Mouse (Mus musculus) cerebellum, adult 18-20 months (tissue): Measurements from ENCODE around the gene Stat3.

Experiments used
- DNase-seq, 2 experiments: peaks; one replicate each; pipeline ENCODE4 v3.0.0; 2021

The Stat3 gene

GRCm38 (mm10) chr11:100963647-100964046 is 24.3 kb upstream of the Stat3 start:
- DNase-seq, result no peak

GRCm38 (mm10) chr11:100962371-100962911 is 23.1 kb upstream of the Stat3 start:
- DNase-seq, result no peak

- peak; percentile 64 to 74 for DNase-seq
Observed at GRCm38 (mm10) chr11:100960540-100960939, 21.2 kb upstream of the Stat3 start.

- DNase-seq, result no peak
Observed at GRCm38 (mm10) chr11:100959826-100960225, 20.5 kb upstream of the Stat3 start.

GRCm38 (mm10) chr11:100959464-100959810 is 20.1 kb upstream of the Stat3 start:
- peak; percentile 55 to 73 for DNase-seq

GRCm38 (mm10) chr11:100958613-100959463 is 19.5 kb upstream of the Stat3 start:
- peak in 1 of 2 experiments; percentile 29 for DNase-seq

- DNase-seq, result no peak
Observed at GRCm38 (mm10) chr11:100957915-100958469, 18.7 kb upstream of the Stat3 start.

GRCm38 (mm10) chr11:100957244-100957643 is 17.9 kb upstream of the Stat3 start:
- DNase-seq, result peak; percentile 92 to 95

GRCm38 (mm10) chr11:100949540-100949939 is 10.2 kb upstream of the Stat3 start:
- no peak for DNase-seq

- DNase-seq, result no peak
Observed at GRCm38 (mm10) chr11:100948317-100948716, 9.0 kb upstream of the Stat3 start.

GRCm38 (mm10) chr11:100947548-100947947 is 8.2 kb upstream of the Stat3 start:
- no peak for DNase-seq

- DNase-seq, result no peak
Observed at GRCm38 (mm10) chr11:100946862-100947261, 7.5 kb upstream of the Stat3 start.

- DNase-seq, result no peak
Observed at GRCm38 (mm10) chr11:100942388-100942787, 3.0 kb upstream of the Stat3 start.

GRCm38 (mm10) chr11:100938711-100939511 is 429 bp downstream of the Stat3 start:
- peak; percentile 34 to 43 for DNase-seq

- peak in 1 of 2 experiments; percentile 16 for DNase-seq
Observed at GRCm38 (mm10) chr11:100938112-100938511, 1.2 kb downstream of the Stat3 start.

- DNase-seq, result no peak
Observed at GRCm38 (mm10) chr11:100937295-100937694, 2.0 kb downstream of the Stat3 start.

GRCm38 (mm10) chr11:100935373-100936355 is 3.7 kb downstream of the Stat3 start:
- no peak for DNase-seq

GRCm38 (mm10) chr11:100931254-100931921 is 8.0 kb downstream of the Stat3 start:
- DNase-seq, result no peak

- DNase-seq, result no peak
Observed at GRCm38 (mm10) chr11:100930611-100931010, 8.7 kb downstream of the Stat3 start.

- no peak for DNase-seq
Observed at GRCm38 (mm10) chr11:100927386-100927785, 12.0 kb downstream of the Stat3 start.

GRCm38 (mm10) chr11:100924386-100924919 is 14.9 kb downstream of the Stat3 start:
- DNase-seq, result no peak
